Comparison of ENCODE assay signal across 27 mouse cellular contexts in genomic region chr3:83424267-83424666, GRCm38 (mm10).
A peak's percentile ranks its signal among the peaks of the same experiment; 100 is the strongest.
DNase-seq lines count a peak whose midpoint lies in the region; ATAC-seq lines count a peak whose summit lies in the region.
"Had no signal": no experiment of that assay in that cellular context is flagged by ENCODE, and none has a peak within 500 bp of the region (broad histone marks: within the 10 kb centered on the region; RNA-seq: fewer than 3 reads in every experiment).

No protein-coding gene starts in this region.

- no peak overlapping the region for H3K4me2 ChIP-seq in embryonic facial prominence, embryonic 12.5 days (replicated peaks)
- H3K4me2 ChIP-seq in embryonic facial prominence, embryonic 14.5 days (ENCODE audit: low read depth, low read length), result no peak overlapping the region
- H3K4me2 ChIP-seq in kidney, embryonic 16.5 days (replicated peaks; ENCODE audit: low read depth, low read length), result no peak overlapping the region
- no peak overlapping the region for H3K4me2 ChIP-seq in midbrain, embryonic 13.5 days (replicated peaks)
- H3K4me2 ChIP-seq: heart, embryonic 13.5 days; hindbrain, embryonic 12.5 days; intestine, embryonic 15.5 days; liver, embryonic 13.5 days had no signal

- no peaks in the 10 kb centered on the region; the same call in 1 of the 2 replicates for H3K4me1 ChIP-seq in embryonic facial prominence, embryonic 12.5 days
- no peaks in the 10 kb centered on the region for H3K4me1 ChIP-seq in embryonic facial prominence, embryonic 10.5 days
- peaks cover 8% of the 10 kb centered on the region for H3K4me1 ChIP-seq in embryonic facial prominence, embryonic 14.5 days (ENCODE audit: control insufficient read depth, insufficient read depth, low read length)
- no peaks in the 10 kb centered on the region for H3K4me1 ChIP-seq in kidney, embryonic 16.5 days (ENCODE audit: insufficient read depth, low read length)
- no peaks in the 10 kb centered on the region for H3K4me1 ChIP-seq in midbrain, embryonic 13.5 days (replicated peaks)
- H3K4me1 ChIP-seq: hindbrain, embryonic 12.5 days; intestine, embryonic 15.5 days; liver, embryonic 13.5 days had no signal

- no peaks in the 10 kb centered on the region for H3K9me3 ChIP-seq in embryonic facial prominence, embryonic 12.5 days
- H3K9me3 ChIP-seq in embryonic facial prominence, embryonic 10.5 days, result no peaks in the 10 kb centered on the region
- H3K9me3 ChIP-seq in embryonic facial prominence, embryonic 14.5 days (ENCODE audit: control insufficient read depth, low read length), result no peaks in the 10 kb centered on the region
- no peaks in the 10 kb centered on the region for H3K9me3 ChIP-seq in kidney, embryonic 16.5 days (ENCODE audit: low read length)
- no peaks in the 10 kb centered on the region for H3K9me3 ChIP-seq in midbrain, embryonic 13.5 days
- H3K9me3 ChIP-seq: heart, embryonic 13.5 days; hindbrain, embryonic 12.5 days; intestine, embryonic 15.5 days had no signal

- H3K27me3 ChIP-seq in embryonic facial prominence, embryonic 12.5 days, result no peaks in the 10 kb centered on the region
- H3K27me3 ChIP-seq in embryonic facial prominence, embryonic 10.5 days (replicated peaks; ENCODE audit: low read depth, poor library complexity, severe bottlenecking), result no peaks in the 10 kb centered on the region
- no peaks in the 10 kb centered on the region for H3K27me3 ChIP-seq in embryonic facial prominence, embryonic 14.5 days (replicated peaks; ENCODE audit: control insufficient read depth, insufficient read depth, low read length)
- no peaks in the 10 kb centered on the region for H3K27me3 ChIP-seq in kidney, embryonic 16.5 days (ENCODE audit: insufficient read depth, low read length)
- no peaks in the 10 kb centered on the region for H3K27me3 ChIP-seq in midbrain, embryonic 13.5 days
- H3K27me3 ChIP-seq: heart, embryonic 13.5 days; hindbrain, embryonic 12.5 days; intestine, embryonic 15.5 days; liver, embryonic 13.5 days had no signal

- WGBS in embryonic facial prominence, embryonic 12.5 days, result 66% methylated on average over 7 of the region's 7 CpGs
- 76% methylated on average over 7 of the region's 7 CpGs for WGBS in embryonic facial prominence, embryonic 10.5 days
- WGBS in embryonic facial prominence, embryonic 14.5 days, result 57% methylated on average over 7 of the region's 7 CpGs
- 74% methylated on average over 7 of the region's 7 CpGs for WGBS in kidney, embryonic 16.5 days
- WGBS in midbrain, embryonic 13.5 days, result 69% methylated on average over 7 of the region's 7 CpGs

- no peak for ATAC-seq in embryonic facial prominence, embryonic 12.5 days (ENCODE audit: insufficient number of reproducible peaks, insufficient read depth, low FRiP score, low TSS enrichment)
- no peak for ATAC-seq in embryonic facial prominence, embryonic 14.5 days (ENCODE audit: low read depth)
- no peak for ATAC-seq in kidney, embryonic 16.5 days (ENCODE audit: low FRiP score, low TSS enrichment)
- no peak for ATAC-seq in midbrain, embryonic 13.5 days
- ATAC-seq: forebrain, embryonic 14.5 days; hindbrain, postnatal 0 days; intestine, embryonic 15.5 days; lung, postnatal 0 days had no signal

- H3K27ac ChIP-seq in embryonic facial prominence, embryonic 12.5 days, result peak overlapping the region; percentile 18; the same call in 1 of the 2 replicates
- H3K27ac ChIP-seq in embryonic facial prominence, embryonic 10.5 days (replicated peaks), result no peak overlapping the region
- H3K27ac ChIP-seq in embryonic facial prominence, embryonic 14.5 days (replicated peaks; ENCODE audit: low read depth, low read length), result peak overlapping the region; percentile 59
- no peak overlapping the region for H3K27ac ChIP-seq in kidney, embryonic 16.5 days (ENCODE audit: low read length)
- no peak overlapping the region for H3K27ac ChIP-seq in midbrain, embryonic 13.5 days
- H3K27ac ChIP-seq: heart, embryonic 13.5 days; hindbrain, embryonic 12.5 days; hindbrain, postnatal 0 days; intestine, embryonic 15.5 days; kidney, postnatal 0 days; liver, embryonic 13.5 days; macrophage had no signal

- H3K9ac ChIP-seq in embryonic facial prominence, embryonic 12.5 days, result no peak overlapping the region
- H3K9ac ChIP-seq in embryonic facial prominence, embryonic 14.5 days (ENCODE audit: low read depth, low read length), result no peak overlapping the region
- H3K9ac ChIP-seq in kidney, embryonic 16.5 days (replicated peaks; ENCODE audit: low read length), result no peak overlapping the region
- no peak overlapping the region for H3K9ac ChIP-seq in midbrain, embryonic 13.5 days (replicated peaks)
- H3K9ac ChIP-seq: heart, embryonic 13.5 days; hindbrain, embryonic 12.5 days; intestine, embryonic 15.5 days; liver, embryonic 13.5 days had no signal

- H3K36me3 ChIP-seq in embryonic facial prominence, embryonic 12.5 days, result no peaks in the 10 kb centered on the region
- H3K36me3 ChIP-seq in embryonic facial prominence, embryonic 10.5 days (replicated peaks), result no peaks in the 10 kb centered on the region
- H3K36me3 ChIP-seq in embryonic facial prominence, embryonic 14.5 days (ENCODE audit: control insufficient read depth, insufficient read depth, low read length), result no peaks in the 10 kb centered on the region
- H3K36me3 ChIP-seq in kidney, embryonic 16.5 days (ENCODE audit: insufficient read depth, low read length), result no peaks in the 10 kb centered on the region
- H3K36me3 ChIP-seq in midbrain, embryonic 13.5 days, result no peaks in the 10 kb centered on the region
- H3K36me3 ChIP-seq: heart, embryonic 13.5 days; hindbrain, embryonic 12.5 days; intestine, embryonic 15.5 days; liver, embryonic 13.5 days had no signal

- no peak overlapping the region for H3K4me3 ChIP-seq in embryonic facial prominence, embryonic 12.5 days
- no peak overlapping the region for H3K4me3 ChIP-seq in embryonic facial prominence, embryonic 10.5 days
- no peak overlapping the region for H3K4me3 ChIP-seq in embryonic facial prominence, embryonic 14.5 days (ENCODE audit: low read depth, low read length)
- H3K4me3 ChIP-seq in kidney, embryonic 16.5 days (ENCODE audit: low read length), result no peak overlapping the region
- H3K4me3 ChIP-seq in midbrain, embryonic 13.5 days (replicated peaks), result no peak overlapping the region
- H3K4me3 ChIP-seq: heart, embryonic 13.5 days; hindbrain, embryonic 12.5 days; intestine, embryonic 15.5 days; liver, embryonic 13.5 days had no signal

- no peak for DNase-seq in embryonic facial prominence, embryonic 10.5 days (ENCODE audit: low spot score)
- peak; percentile 3 to 12 for DNase-seq in heart, adult 9 months (ENCODE audit: low spot score in 2 of 2)
- DNase-seq in heart, postnatal 4 days, result no peak
- DNase-seq in embryonic facial prominence, embryonic 14.5 days (ENCODE audit: low spot score), result peak; percentile 35
- DNase-seq: B cell, adult 2 months; cerebellum, adult 8-10 months; cerebellum, postnatal 25 days; kidney, adult 2 months; kidney, postnatal 4 days; left cerebral cortex, postnatal 4 days; liver, embryonic 13.5 days; lung, adult 18-20 months; midbrain, embryonic 14.5 days; right cerebral cortex, adult 18-20 months; spleen, adult 18-20 months; thymus, postnatal 14 days had no signal

Comparison
In these comparisons a context has a peak if more than half of its experiments do, and no peak if none do; other contexts are left out.
1. H3K27ac ChIP-seq: peak in embryonic facial prominence, embryonic 12.5 days (single experiment) and embryonic facial prominence, embryonic 14.5 days (single experiment); none in embryonic facial prominence, embryonic 10.5 days (single experiment), kidney, embryonic 16.5 days (single experiment) and midbrain, embryonic 13.5 days (single experiment).
2. DNase-seq: peak in heart, adult 9 months (2 of 2) and embryonic facial prominence, embryonic 14.5 days (single experiment); none in embryonic facial prominence, embryonic 10.5 days (single experiment) and heart, postnatal 4 days (single experiment).